Mouse (Mus musculus) kidney, postnatal 36 days (tissue): ENCODE measurements around the gene D5Ertd579e.
A peak's percentile ranks its signal among the peaks of the same experiment; 100 is the strongest.

ENCODE experiments used
- DNase-seq, 2 experiments: peaks; one replicate each; pipeline ENCODE4 v3.0.0; 2021 to 2022; ENCODE audit warnings: mixed read lengths in 2 of 2

Gene D5Ertd579e

GRCm38 (mm10) chr5:36564530-36564929 lies 131.3 kb downstream of the D5Ertd579e start:
- no peak for DNase-seq

- DNase-seq = no peak
Measured at GRCm38 (mm10) chr5:36563741-36564140, 132.1 kb downstream of the D5Ertd579e start.

- no peak for DNase-seq
Measured at GRCm38 (mm10) chr5:36562791-36563445, 132.9 kb downstream of the D5Ertd579e start.

- DNase-seq = peak; percentile 73 to 89
Measured at GRCm38 (mm10) chr5:36561509-36561908, 134.3 kb downstream of the D5Ertd579e start.

- DNase-seq = no peak
Measured at GRCm38 (mm10) chr5:36560490-36560889, 135.3 kb downstream of the D5Ertd579e start.

GRCm38 (mm10) chr5:36559510-36560235 lies 136.2 kb downstream of the D5Ertd579e start:
- DNase-seq = no peak

GRCm38 (mm10) chr5:36559106-36559505 lies 136.7 kb downstream of the D5Ertd579e start:
- no peak for DNase-seq

- no peak for DNase-seq
Measured at GRCm38 (mm10) chr5:36558526-36558925, 137.3 kb downstream of the D5Ertd579e start.

- DNase-seq = peak; percentile 66 to 88
Measured at GRCm38 (mm10) chr5:36557584-36558308, 138.1 kb downstream of the D5Ertd579e start.

GRCm38 (mm10) chr5:36556906-36557305 lies 138.9 kb downstream of the D5Ertd579e start:
- no peak for DNase-seq

- DNase-seq = peak; percentile 53 to 78
Measured at GRCm38 (mm10) chr5:36556289-36556688, 139.5 kb downstream of the D5Ertd579e start.

- no peak for DNase-seq
Measured at GRCm38 (mm10) chr5:36554496-36554895, 141.3 kb downstream of the D5Ertd579e start.

- DNase-seq = no peak
Measured at GRCm38 (mm10) chr5:36553886-36554285, 141.9 kb downstream of the D5Ertd579e start.

GRCm38 (mm10) chr5:36553056-36553606 lies 142.7 kb downstream of the D5Ertd579e start:
- DNase-seq = no peak

- peak in 1 of 2 experiments; percentile 48 for DNase-seq
Measured at GRCm38 (mm10) chr5:36552391-36552790, 143.4 kb downstream of the D5Ertd579e start.
